Mouse (Mus musculus) induced T-regulatory cell, adult 2 months (primary cell): ENCODE results near the gene Zbed5.
"Not testable (repeated sequence)": the region's sequence is repeated elsewhere in the genome, so short reads cannot be mapped to it uniquely, and the experiment has no call there.

ENCODE experiments used
- DNase-seq: peaks from one replicate; pipeline ENCODE4 v3.0.0-alpha.2; 2012; ENCODE audit warnings: low read depth

The Zbed5 gene

DNA sequence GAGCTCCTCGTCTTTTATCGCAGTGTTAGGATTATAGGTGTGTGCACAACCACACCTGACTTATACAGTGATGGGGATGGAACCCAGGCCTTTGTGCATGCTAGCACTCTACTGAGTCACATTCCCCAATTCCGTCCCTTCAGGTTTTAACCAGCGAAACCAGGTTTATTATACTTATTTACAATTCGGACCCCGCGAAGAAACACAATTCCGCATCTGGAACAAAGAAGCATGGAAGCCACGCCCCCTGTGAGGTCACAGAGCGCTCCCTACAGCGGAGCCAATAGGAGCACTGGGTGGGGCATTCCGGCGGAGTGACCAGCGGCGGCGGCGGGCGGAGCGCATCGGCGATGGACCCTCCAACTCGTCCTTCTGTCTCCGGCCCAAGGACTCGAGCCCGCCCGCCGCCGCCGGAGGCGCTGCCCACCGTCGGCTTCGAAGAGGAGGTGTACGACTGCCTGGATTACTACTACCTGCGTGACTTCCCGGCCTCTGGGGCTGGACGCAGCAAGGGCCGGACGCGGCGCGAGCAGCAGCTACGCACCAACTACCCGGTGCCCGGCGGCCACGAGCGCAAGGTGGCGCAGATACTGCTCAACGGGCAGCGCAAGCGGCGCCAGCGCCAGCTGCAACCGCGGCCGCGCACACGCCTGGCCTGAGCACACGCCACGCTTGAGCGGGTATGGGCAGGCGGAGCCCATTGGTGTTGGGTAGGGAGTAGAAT, 12.9 kb downstream of the Zbed5 start, which contains the start of gene Nupr1l:
TSS of gene Nupr1l (plus strand) at position 299 of the 724 bp plus-strand sequence.
- DNase-seq, result peak; percentile 85

DNA sequence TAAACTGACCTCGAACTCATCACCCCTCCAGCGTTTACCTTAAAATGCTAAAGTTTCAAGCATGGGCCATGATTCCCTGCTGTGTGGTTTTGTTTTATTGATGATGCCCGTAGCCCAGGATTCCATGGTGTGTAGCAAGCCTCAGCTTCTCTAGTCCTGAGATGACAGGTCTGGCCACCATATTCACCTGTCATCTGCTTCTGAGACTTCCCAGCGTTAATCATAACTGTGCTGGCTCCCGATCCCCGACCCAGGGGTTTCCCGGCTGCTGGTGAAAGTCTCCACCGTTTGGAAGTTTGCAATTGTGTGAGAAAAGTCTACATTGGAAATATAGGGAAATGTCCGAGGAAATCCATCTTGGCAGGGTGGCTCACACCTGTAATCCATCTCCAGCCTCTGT, 13.6 kb downstream of the Zbed5 start:
- no peak for DNase-seq

DNA sequence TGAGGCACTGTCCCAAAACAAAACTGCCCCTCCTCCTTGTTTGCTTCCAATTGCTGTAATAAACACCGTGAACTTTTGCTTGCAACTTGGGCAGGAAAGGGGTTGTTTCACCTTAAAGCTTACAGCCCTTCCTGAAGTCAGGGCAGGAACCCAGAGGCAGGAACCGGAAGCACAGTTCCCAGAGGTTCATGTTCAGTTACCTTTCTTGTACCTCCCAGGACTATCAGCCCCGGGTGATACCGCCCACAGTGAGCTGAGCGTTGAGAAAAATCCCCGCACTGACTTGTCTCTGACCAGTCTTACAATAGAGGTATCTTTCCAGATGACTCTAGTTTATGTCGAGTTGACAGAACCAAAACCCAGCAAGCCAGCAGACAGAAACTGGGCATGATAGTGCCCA, 14.1 kb downstream of the Zbed5 start:
- peak; percentile 34 for DNase-seq

DNA sequence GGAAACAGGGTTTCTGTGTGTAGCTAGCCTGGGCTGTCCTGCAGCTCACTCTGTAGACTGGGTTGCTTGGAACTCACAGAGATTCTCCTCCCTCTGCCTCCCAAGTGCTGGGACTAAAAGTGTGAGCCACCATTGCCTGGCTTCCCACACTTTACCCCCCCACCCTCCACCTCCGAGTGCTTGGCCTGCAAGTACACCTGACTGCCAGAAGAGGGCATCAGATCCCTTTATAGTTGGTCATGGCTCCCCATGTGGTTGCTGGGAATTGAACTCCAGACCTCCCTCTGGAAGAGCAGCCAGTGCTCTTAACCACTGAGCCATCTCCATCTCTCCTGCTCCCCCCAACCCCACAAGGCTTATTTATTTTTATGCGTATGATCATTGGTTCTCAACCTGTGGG, 18.5 kb downstream of the Zbed5 start:
- DNase-seq, result peak; percentile 72

DNA sequence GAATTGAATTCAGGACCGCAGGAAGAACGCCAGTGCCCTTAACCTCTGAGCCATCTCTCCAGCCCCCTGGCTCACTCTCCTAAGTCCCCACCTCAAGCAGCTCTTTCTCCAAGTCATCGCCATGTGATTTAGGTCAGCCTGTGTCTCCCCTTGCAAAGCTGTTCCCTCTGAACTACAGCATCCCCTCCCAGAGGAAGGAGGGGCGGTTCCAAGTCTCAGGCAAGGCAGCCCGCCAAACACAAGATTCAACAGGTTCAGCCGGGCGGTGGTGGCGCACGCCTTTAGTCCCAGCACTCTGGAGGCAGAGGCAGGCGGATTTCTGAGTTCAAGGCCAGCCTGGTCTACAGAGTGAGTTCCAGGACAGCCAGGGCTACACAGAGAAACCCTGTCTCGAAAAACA, 20.0 kb downstream of the Zbed5 start:
- not testable (repeated sequence) for DNase-seq

DNA sequence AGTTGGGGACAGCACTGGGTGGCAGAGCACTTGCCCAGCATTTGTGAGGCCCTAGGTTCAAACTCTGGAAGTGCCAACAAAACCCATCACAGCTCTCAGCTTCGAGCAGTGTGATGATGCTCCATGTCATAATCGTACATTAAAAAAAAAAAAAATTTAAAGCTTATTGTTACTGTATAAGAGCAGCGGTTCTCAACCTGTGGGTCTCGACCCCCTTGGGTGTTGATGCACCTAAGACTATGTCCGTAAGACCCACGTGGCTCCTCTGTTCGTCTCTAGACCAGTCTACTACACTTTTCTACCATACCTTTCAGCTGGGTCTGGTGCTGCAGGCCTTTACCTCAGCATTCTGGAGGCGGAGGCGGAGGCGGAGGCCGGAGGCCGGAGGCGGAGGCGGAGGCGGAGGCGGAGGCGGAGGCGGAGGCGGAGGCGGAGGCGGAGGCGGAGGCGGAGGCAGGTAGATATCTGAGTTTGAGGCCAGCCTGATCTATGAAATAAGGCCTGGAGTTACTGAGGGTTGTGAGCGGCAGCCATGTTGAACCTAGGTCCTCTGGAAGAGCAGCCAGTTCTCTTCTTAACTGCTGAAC, 22.6 kb downstream of the Zbed5 start:
- DNase-seq, result no peak

DNA sequence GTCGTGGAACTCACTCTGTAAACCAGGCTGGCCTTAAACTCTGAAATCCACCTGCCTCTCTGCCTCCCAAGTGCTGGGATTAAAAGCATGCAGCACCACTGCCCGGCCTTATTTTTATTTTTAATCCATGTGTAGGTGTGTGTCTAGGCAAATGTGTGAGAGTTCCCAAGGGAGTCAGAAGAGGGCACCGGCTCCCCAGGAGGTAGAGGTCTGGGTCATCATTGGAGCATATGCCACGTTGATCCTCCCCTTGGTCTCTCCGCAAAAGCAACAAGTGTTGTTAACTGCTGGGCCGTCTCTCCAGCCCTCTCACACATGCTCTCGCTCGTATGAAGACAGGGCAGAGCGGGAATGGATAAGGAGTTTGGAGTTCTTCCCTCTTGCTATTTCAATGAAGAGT, 23.2 kb downstream of the Zbed5 start:
- no peak for DNase-seq

DNA sequence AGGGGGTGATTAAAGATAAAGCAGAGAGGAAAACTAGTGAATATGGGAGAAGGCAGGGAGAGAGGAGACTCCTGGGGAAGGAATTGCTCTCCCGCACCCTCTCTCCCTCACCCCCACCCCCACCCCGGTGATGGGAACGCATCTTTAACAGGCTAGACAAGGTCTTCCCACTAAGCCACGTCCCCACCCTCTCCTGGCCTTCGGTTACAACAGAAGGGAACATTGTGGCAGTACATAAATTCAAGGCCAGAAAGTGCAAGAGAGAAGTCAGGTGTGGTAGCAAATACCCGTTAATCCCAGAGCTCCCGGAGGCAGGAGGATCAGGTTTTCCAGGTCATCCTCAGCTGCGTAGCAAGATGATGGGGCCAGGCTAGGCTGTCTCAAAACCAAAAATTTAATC, 23.8 kb downstream of the Zbed5 start:
- no peak for DNase-seq

DNA sequence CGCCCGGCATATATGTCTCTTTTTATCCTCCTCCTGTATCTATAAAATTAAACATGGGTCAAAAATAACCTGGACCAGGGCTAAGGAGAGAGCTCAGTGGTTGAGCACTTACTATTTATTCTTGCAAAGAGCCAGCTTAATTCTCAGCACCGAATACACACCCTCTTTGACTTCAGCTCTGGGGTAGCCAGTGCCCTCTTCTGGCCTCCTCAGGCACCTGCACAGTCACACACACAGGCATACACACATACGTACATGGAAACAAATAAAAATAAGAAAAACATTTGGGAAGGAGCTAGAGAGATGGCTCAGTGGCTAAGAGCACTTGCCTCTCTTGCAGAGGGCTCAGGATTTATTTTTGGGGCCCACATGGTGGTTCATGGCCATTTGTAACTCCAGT, 26.4 kb downstream of the Zbed5 start:
- DNase-seq, result no peak

DNA sequence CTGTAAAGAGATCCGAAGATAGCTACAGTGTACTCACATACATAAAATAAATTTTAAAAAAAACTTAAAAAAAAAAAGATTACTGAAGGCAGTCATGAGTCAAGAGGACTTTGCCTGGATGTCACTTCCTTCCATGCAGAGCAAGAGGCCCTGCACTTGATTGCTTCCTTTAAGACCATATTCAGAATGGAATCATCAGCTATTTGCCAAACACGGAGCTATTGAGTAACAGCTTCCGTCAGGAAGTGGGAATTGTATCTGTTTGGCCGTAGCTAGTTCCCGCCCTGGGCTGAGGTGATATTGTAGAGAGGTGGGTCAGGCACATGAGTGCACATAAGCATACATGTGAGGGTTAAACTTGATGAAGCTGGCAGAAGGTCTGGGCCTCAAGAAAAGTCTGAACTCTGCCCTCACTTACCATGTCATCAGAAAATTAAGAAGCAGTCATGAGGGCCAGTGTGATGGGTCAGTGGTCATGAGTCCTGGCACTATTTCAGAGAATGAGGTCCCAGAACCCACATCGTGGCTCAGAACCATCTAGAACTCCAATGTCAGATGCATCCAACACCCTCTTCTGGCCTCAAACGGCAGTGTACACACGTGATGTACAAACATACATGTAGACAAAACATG, 29.4 kb downstream of the Zbed5 start:
- no peak for DNase-seq

DNA sequence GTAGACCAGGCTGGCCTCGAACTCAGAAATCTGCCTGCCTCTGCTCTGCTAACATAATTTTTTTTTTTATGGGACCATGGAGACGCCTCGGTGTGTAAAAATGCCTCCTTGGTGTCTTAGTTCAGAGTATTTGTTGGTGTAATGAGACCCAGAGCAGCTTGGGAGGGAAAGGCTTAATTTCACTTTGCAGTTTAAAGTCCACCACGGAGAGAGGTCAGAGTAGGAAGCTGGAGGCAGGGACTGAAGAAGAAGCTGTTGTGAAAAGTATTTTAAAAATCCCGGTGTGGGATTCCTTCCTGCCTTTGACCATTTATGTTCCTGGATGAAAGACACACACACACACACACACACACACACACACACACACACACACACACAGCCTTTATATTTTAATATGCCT, 30.4 kb downstream of the Zbed5 start:
- no peak for DNase-seq

DNA sequence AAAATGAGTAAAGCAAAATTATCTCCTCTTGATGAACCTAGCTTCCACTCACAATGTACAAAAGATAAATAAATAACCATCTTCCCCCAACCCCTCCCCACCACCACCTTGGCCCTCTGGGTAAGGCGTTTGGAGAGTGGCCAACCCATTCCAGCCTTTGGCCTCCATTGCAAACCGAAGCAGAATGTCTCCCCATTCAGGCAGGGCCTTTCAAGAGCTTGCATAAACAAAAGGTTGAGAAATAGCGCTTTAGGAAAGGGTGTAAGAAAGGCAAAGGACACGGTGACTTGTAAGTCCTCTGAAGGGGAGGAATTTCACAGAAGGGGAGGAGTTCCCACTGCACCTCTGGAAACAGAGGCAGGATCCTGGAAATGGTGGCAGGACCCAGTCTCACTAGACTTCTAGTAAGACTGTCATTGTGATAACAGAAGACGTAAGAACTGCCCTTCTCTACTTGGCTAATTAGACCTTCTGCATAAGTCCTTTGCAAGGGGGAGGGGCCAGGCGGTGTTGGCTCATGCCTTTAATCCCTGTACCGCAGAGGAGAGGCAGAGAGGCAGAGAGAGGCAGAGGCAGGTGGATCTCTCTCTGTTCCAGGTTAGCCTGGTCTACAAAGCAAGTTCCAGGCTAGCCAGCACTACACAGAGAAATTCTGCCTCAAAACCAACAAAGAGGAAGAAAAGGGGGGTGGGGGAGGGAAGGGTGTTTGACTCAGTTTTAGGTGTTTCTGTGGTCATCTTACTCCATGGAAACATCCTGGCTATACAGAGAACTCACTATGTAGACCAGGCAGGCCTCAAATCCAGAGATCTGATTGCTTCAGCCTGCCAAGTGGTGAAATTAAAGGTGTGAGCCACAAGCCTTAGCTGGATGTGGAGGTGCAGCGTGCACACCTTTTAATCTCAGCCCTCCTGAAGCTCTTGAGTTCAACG, 34.7 kb downstream of the Zbed5 start:
- DNase-seq, result no peak

DNA sequence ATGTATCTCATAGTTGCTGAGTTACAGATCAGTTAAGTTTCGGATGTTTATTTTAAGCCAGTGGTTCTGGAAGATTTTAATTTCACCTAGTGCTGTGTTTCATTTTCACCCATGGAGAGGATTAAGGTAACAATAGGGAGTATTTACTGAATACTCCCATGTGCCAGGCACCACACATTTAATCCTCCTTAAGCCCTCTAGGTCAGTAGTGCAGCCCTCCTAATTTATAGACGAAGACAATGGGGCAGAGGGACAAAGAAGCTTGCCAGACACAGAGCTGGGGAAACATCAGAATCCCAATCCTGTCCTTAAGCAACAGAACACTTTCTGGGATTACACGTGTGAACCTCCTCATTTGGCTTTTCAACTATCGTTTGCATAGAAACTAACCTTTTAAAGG, 41.4 kb downstream of the Zbed5 start:
- DNase-seq, result no peak

DNA sequence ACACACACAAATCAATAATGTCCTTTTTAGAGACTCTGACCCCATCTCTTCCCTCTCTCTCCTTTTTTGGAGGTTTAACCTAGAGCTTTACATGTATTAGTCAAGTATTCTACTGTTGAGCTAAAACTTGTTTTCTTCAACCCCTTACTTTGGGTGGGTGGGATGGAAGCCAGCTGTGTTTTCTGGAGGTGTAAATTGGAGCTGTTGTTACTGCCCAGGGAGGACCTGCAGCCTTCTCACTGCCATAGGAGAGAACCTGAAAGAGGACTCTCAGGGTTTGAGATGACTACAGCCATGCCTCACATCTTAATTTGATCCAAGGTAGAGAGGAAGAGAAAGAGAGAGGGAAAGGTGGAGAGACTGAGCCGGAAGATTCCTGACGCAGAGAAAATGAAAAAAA, 44.8 kb downstream of the Zbed5 start:
- DNase-seq, result peak; percentile 14

DNA sequence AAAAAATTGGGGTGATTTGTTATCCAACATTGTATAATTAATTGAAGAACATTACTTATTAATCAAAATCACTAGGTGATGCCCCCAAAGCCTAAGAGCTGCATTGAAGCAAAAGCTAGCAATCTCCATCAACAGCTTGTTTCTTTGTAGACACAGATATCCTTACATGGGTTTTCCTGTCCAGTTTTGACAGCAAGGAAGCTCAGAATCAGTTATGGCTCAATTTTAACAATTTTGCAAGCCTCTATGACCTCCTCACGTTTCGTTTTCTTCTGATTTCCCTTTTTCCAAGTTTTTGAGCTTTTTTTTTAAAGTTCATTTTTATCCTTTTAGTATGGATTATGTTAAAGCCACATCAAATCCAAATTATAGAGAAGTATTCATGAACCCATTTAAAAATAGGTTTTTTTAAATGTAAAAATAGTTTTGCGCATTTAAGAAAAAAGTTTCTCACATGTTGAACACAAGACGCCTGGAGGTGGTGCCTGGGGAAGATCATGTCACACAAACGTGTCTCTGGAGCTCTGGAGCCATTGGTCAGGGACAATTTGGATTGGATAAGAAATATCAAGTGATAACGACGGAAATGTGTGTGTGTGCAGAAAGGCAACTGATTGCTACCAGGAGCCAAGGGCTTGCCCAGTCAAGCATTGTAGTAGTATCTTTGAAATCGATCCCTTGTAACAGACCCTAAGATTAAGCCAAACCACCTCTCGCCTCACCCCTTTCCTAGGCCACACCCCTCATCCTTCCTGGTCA, 45.4 kb downstream of the Zbed5 start:
- DNase-seq, result no peak

DNA sequence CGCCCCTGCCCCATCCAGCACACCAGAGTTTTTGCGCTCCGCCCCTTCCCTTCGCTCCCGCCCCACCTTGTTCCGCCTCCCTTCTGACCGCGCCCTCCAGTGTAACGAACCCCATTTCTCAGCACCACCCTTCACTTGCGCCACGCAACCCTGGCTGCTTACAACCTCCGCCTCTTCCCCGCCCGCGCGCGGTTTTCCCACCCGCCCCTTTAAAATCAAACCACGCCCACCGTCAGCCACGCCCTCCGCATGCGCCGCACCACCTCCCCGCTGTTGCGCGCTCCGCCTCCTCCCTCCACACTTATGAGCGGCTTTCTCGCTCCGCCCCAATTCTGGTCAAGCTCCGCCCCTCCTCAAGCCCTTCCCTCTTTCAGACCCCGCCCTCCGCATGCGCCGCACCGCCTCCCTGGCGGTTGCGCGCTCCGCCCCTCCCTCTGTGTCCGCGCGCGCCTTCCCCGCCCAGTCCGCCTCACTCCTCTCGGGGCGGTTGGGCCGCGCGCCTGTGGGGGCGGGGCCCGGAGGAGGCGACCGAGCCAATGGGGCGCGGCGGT, 46.0 kb downstream of the Zbed5 start, which contains the start of gene Vkorc1l1:
TSS of gene Vkorc1l1 (plus strand) at position 476 of the 551 bp plus-strand sequence.
- DNase-seq, result peak; percentile 99

DNA sequence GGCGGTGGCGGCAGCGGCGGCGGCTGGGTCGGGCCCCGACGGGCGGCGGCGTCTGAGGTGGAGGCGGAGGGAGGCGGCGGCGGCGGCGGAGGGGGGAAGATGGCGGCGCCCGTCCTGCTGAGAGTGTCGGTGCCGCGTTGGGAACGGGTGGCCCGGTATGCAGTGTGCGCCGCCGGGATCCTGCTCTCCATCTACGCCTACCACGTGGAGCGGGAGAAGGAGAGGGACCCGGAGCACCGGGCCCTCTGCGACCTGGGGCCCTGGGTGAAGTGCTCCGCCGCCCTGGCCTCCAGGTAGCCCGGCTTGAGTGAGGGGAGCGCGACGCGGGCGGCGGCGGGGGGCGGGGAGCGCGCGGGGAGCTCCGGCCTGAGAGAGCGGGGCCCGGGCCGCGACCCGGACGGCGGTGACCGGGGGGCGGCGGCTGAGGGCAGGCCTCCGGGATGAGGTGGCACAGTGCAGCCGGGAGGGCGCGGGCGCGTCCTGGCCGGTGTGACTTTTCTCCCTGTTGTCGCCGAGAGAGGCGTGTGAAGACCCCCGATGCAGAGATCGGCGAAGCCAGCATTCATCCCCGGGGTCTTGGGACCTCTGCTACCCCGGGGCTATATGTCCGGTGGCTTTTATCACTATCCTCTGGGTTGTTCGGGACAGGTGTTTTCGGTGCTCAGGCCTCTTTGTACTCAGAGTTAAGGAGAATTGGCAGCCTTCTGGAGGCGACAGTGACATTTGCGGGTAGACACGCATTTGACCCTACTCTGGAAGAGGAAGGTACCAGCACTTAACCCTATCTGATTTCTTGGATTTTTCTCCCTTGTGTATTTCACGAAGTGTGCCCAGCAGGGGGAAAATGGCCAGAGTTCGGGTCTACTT, 46.8 kb downstream of the Zbed5 start:
- DNase-seq, result peak; percentile 42

DNA sequence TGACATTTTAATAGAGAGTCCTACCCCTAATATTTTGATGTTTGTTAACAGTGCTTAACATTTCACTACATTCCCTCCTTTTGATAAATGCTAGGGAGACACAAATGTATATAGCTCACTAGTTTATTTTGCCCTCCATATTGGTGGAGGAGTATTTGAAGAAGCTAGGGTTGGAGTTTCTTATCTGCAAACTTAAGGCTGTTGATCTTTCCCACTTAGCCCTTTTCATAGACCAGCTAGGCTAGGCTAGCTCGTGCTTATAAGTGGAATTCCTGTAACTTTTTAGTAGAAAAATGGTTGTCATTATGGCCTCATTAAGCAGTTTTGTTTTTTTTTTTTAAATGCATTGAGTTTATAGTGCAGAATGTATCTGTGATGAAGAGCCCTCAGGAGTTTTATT, 47.9 kb downstream of the Zbed5 start:
- no peak for DNase-seq

DNA sequence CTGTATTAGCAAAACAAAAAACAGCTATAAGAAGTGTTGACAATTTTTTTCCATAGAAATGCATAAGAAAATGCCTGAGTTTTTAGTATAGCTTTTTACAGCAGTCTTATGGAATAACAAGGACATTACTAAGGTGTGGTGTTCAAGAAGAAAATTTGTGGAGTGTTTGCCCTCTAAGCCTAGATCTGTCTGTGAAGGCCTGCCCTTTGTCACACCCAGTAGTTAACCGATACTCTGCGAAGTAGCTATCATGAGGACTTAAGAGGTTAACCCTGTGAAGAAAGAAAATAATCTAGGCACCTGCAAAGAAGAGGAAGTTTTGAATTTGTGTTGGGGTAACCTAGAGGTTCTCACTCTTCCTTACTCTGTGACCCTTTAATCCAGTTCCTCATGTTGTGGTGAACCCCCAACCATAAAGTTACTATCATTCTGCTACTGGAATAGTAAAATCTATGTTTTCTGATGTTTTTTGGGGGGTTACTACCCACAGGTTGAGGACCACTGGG, 52.1 kb downstream of the Zbed5 start:
- no peak for DNase-seq

DNA sequence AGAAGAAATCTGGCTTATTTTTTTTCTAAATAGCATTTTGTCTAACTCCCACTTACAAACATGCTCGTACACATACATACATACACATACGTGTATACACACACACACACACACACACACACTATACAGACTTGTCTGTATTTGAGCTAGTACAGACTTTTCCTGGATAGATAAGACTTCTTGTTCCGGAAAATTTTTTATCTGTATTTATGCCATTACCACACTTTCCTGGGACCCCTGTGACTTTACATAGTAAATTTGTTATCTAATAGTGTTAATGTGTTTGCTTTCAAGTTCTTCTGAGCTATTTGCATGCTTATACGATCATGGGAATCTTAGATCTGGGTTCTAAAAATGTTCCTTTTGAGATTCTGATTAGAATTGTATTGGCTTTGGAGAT, 56.6 kb downstream of the Zbed5 start:
- DNase-seq, result no peak
